Mouse (Mus musculus): ENCODE data around the gene Slfnl1. TPM values are rescaled to one million over a fixed set of nuclear protein-coding genes. Genes with fewer than 3 reads are reported as not detected.

Slfnl1 gene
- not detected in 2 replicates for polyA plus RNA-seq (2015; fragmentation: Nextera tagmentation; extraction: Ambion mirVana)

GRCm38 (mm10) chr4:120531986-120532385, at the start of gene Slfnl1:
TSS of gene Slfnl1 (plus strand) at chr4:120532231.

GRCm38 (mm10) chr4:120569486-120570437, 37.7 kb downstream of the Slfnl1 start, which contains the start of gene Ctps:
TSS of gene Ctps (minus strand) at chr4:120570276.

Other genes with a start within 250 kb of the Slfnl1 start
- gene Foxo6, start 244.9 kb upstream of the Slfnl1 start, polyA plus RNA-seq (2015; fragmentation: Nextera tagmentation; extraction: Ambion mirVana) = 0.07 and 0.12 TPM in 2 replicates
- gene Scmh1, start 127.0 kb upstream of the Slfnl1 start, polyA plus RNA-seq (2015; fragmentation: Nextera tagmentation; extraction: Ambion mirVana) = 12.4 and 13.9 TPM in 2 replicates
- gene Ctps, start 38.0 kb downstream of the Slfnl1 start, polyA plus RNA-seq (2015; fragmentation: Nextera tagmentation; extraction: Ambion mirVana) = 29.0 and 33.5 TPM in 2 replicates
- gene Gm8439, start 56.5 kb downstream of the Slfnl1 start, polyA plus RNA-seq (2015; fragmentation: Nextera tagmentation; extraction: Ambion mirVana) = 0.61 TPM in 1 of 2 replicates, not detected in the other
- 56.9 and 92.3 TPM in 2 replicates for gene Cited4, start 134.3 kb downstream of the Slfnl1 start, polyA plus RNA-seq (2015; fragmentation: Nextera tagmentation; extraction: Ambion mirVana)
- gene Kcnq4, start 216.4 kb downstream of the Slfnl1 start, polyA plus RNA-seq (2015; fragmentation: Nextera tagmentation; extraction: Ambion mirVana) = 0.17 and 0.46 TPM in 2 replicates